In genomic region chr3:114930796-114931195, GRCm38 (mm10) we compare ENCODE assay signal across 22 mouse cellular contexts. TPM values are rescaled to one million over a fixed set of nuclear protein-coding genes. Genes with fewer than 3 reads are reported as not detected.
"Had no signal": no experiment of that assay in that cellular context is flagged by ENCODE, and none has a peak within 500 bp of the region (broad histone marks: within the 10 kb centered on the region; RNA-seq: fewer than 3 reads in every experiment).

No protein-coding gene starts in this region.

- H3K27ac ChIP-seq: lung, embryonic 15.5 days; macrophage; midbrain, embryonic 12.5 days; neural tube, embryonic 12.5 days; stomach, embryonic 15.5 days; stomach, postnatal 0 days had no signal

- H3K9ac ChIP-seq: liver, postnatal 0 days; lung, embryonic 15.5 days; midbrain, embryonic 12.5 days; neural tube, embryonic 12.5 days; stomach, embryonic 15.5 days had no signal

- H3K4me2 ChIP-seq: lung, embryonic 15.5 days; midbrain, embryonic 12.5 days; neural tube, embryonic 12.5 days; stomach, embryonic 15.5 days had no signal

- H3K4me1 ChIP-seq: lung, embryonic 15.5 days; megakaryocyte, embryonic 14.5 days; midbrain, embryonic 12.5 days; neural tube, embryonic 12.5 days; stomach, embryonic 15.5 days had no signal

- H3K9me3 ChIP-seq: lung, embryonic 15.5 days; megakaryocyte, embryonic 14.5 days; midbrain, embryonic 12.5 days; neural tube, embryonic 12.5 days; stomach, embryonic 15.5 days had no signal

- H3K36me3 ChIP-seq: lung, embryonic 15.5 days; midbrain, embryonic 12.5 days; neural tube, embryonic 12.5 days; stomach, embryonic 15.5 days had no signal

- DNase-seq: liver, postnatal 0 days; lung, adult 2 months; lung, postnatal 14 days; lung, postnatal 36 days; midbrain, embryonic 14.5 days; right cerebral cortex, postnatal 14 days; thymus, postnatal 14 days; thymus, postnatal 36 days had no signal

- ATAC-seq: liver, postnatal 0 days; lung, postnatal 0 days; midbrain, embryonic 16.5 days had no signal

- H3K27me3 ChIP-seq: lung, embryonic 15.5 days; megakaryocyte, embryonic 14.5 days; midbrain, embryonic 12.5 days; neural tube, embryonic 12.5 days; stomach, embryonic 15.5 days had no signal

- H3K4me3 ChIP-seq: lung, embryonic 15.5 days; megakaryocyte, embryonic 14.5 days; midbrain, embryonic 12.5 days; neural tube, embryonic 12.5 days; stomach, embryonic 15.5 days had no signal

RNA-seq across cellular contexts. Expression of gene Olfm3, which starts 26.9 kb away (rescaled TPM):
- total RNA-seq: megakaryocyte progenitor cell, adult 5-6 weeks; monocyte, adult 5-6 weeks; neutrophil, adult 5-6 weeks had no signal
- polyA plus RNA-seq: liver, postnatal 0 days; lung, adult 2 months; lung, postnatal 0 days; macrophage; spleen, adult 2 months; testis, adult 2 months had no signal
